Mouse (Mus musculus): ENCODE measurements at regions not wholly inside any gene's neighbourhood (a gene's known extent, or its start where the extent isn't known, plus 50 kb on each side); places are given as distances from the start of the nearest gene placed in this dataset.

DNA sequence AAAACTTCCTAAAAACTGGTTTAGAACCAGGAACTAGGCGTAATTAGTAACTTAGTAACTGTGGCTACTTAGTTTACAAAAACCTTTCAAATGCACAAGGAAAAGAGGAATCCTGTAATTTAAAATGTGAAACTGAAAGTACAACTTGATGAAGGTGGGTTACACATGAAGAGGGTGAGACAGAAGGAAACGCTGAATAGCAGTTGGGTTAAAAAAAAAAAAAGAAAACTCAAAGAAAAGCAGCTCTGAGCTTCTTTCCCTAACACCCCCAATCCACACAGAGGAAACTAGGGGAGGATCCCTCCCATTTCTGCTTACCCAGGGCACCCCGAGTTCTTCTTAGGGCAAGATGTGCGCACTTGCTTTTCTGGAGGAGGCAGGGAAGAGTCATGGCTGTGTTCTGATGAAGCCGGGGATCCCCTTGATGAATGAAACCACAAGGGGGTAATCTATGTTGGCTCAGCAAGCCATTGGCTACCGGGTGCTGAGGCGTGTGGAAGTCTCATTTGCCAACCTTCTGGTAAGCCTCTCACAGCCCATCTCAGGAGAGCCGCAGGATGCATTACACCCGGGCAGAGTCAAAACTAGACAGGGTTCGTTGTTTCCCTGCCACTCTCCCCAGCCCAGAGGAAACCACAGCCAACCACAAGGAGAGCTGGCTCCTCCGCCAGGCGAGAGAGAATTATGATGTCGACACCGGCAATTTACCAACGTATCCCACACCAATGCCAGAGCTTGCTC, 167.4 kb upstream of the Klf14 start:
- TF ChIP-seq CTCF (IDR thresholded peaks at IDR 0.05; ENCODE audit: control insufficient read depth, insufficient read depth, insufficient read length) = no peak
- TF ChIP-seq MYOD1 (IDR thresholded peaks at IDR 0.05; ENCODE audit: control insufficient read depth, insufficient read length, low read depth) = no peak
- TF ChIP-seq USF1 (IDR thresholded peaks at IDR 0.05; ENCODE audit: low read depth) = no peak
- TF ChIP-seq CEBPB (IDR thresholded peaks at IDR 0.05; ENCODE audit: low read depth) = peak; percentile 58
- no peak for TF ChIP-seq MYOG (IDR thresholded peaks at IDR 0.05; ENCODE audit: control insufficient read depth, extremely low read depth, insufficient read length)
- TF ChIP-seq FOSL1 (IDR thresholded peaks at IDR 0.05; ENCODE audit: insufficient read depth, low read length, poor library complexity, severe bottlenecking) = no peak
- TF ChIP-seq MAX (IDR thresholded peaks at IDR 0.05) = no peak

Measured in C2C12 (cell line).